Mouse (Mus musculus) limb, embryonic 13.5 days (tissue): ENCODE measurements around the gene Mmrn2. TPM values are rescaled to one million over a fixed set of nuclear protein-coding genes. Genes with fewer than 3 reads are reported as not detected.
A peak's percentile ranks its signal among the peaks of the same experiment; 100 is the strongest.
"Not testable (repeated sequence)": the region's sequence is repeated elsewhere in the genome, so short reads cannot be mapped to it uniquely, and the experiment has no call there.

ENCODE experiments used
- ATAC-seq: fragments of 200-750 bp; cut with Nextera tagmentation; 2 replicates; pipeline ENCODE4 v1.8.0; 2017; ENCODE audit warnings: low read depth, moderate number of reproducible peaks, moderate TSS enrichment; ENCODE audit not compliant: low FRiP score
- H3K27ac ChIP-seq: fragments of 300-500 bp; sonication (generic); 2 replicates; pipeline ENCODE4 v1.5.1; 2015; ENCODE audit warnings: inconsistent platforms, mild to moderate bottlenecking, moderate library complexity
- H3K27me3 ChIP-seq: fragments of 300-500 bp; sonication (generic); 2 replicates; pipeline ENCODE4 v1.6.1; 2015; ENCODE audit warnings: mild to moderate bottlenecking, inconsistent platforms
- H3K36me3 ChIP-seq: fragments of 300-500 bp; sonication (generic); 2 replicates; pipeline ENCODE4 v1.6.1; 2015; ENCODE audit warnings: inconsistent platforms, mild to moderate bottlenecking, moderate library complexity
- H3K4me1 ChIP-seq: fragments of 300-500 bp; sonication (generic); 2 replicates; pipeline ENCODE4 v1.6.1; 2015; ENCODE audit warnings: inconsistent platforms
- H3K4me2 ChIP-seq: fragments of 300-500 bp; sonication (generic); replicated peaks from 2 replicates; pipeline ENCODE4 v1.6.1; 2015; ENCODE audit warnings: inconsistent platforms, mild to moderate bottlenecking, moderate library complexity
- H3K4me3 ChIP-seq: fragments of 300-500 bp; sonication (generic); 2 replicates; pipeline ENCODE4 v1.5.1; 2015; ENCODE audit warnings: moderate library complexity, mild to moderate bottlenecking, inconsistent platforms
- H3K9ac ChIP-seq: fragments of 300-500 bp; sonication (generic); 2 replicates; pipeline ENCODE4 v1.6.1; 2015; ENCODE audit warnings: mild to moderate bottlenecking, inconsistent platforms
- H3K9me3 ChIP-seq: fragments of 300-500 bp; sonication (generic); 2 replicates; pipeline ENCODE4 v1.6.1; 2016; ENCODE audit warnings: inconsistent platforms
- WGBS: fragments of 180-500 bp; shearing (Covaris S2); methylation state at CpG from one replicate; pipeline ENCODE4 v1.1.7; 2015; 5-methylcytosine and 5-hydroxymethylcytosine counted together
- polyA plus RNA-seq: library from polyadenylated mRNA; unstranded; fragments of >200 nt; fragmentation: Nextera tagmentation; extraction: Ambion mirVana; gene quantifications from 2 replicates; pipeline ENCODE4 v1.2.1, GENCODE M21; 2015

Mmrn2 gene
- polyA plus RNA-seq, 1 experiment from 2014 or later = 8.6 TPM

DNA sequence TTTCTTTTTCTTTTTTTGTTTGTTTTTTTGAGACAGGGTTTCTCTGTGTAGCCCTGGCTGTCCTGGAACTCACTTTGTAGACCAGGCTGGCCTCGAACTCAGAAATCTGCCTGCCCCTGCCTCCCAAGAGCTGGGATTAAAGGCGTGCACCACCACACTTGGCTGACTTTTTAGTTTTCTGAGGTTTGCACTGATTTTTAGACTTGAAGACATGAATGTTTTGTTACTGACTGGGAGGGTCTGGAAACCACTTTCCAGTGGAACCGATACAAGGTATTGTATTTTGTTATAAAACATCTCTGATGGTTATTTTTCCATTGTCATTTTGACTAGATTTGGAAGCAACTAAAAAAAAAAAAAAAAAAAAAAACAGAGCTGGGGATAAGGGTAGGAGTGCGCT lies 41.7 kb downstream of the Mmrn2 start:
- 92% methylated on average over 4 of the region's 4 CpGs for WGBS

GRCm38 (mm10) chr14:34417501-34417900 lies 42.2 kb downstream of the Mmrn2 start:
- H3K27ac ChIP-seq = no peak overlapping the region
- no peaks in the 10 kb centered on the region for H3K27me3 ChIP-seq
- H3K9me3 ChIP-seq = no peaks in the 10 kb centered on the region
- 80% methylated on average over 5 of the region's 5 CpGs for WGBS
- H3K4me1 ChIP-seq = no peaks in the 10 kb centered on the region
- H3K36me3 ChIP-seq = peaks cover 81% of the 10 kb centered on the region
- no peak overlapping the region for H3K4me3 ChIP-seq
- ATAC-seq = no peak
- H3K9ac ChIP-seq = no peak overlapping the region
- no peak overlapping the region for H3K4me2 ChIP-seq

More for the DNA sequence above, 41.7 kb downstream of the Mmrn2 start:
- not testable (repeated sequence) for H3K4me3 ChIP-seq, ATAC-seq, H3K9ac ChIP-seq, H3K27ac ChIP-seq, H3K4me1 ChIP-seq, H3K27me3 ChIP-seq, H3K4me2 ChIP-seq, H3K9me3 ChIP-seq
- H3K36me3 ChIP-seq = peaks cover 81% of the 10 kb centered on the region

DNA sequence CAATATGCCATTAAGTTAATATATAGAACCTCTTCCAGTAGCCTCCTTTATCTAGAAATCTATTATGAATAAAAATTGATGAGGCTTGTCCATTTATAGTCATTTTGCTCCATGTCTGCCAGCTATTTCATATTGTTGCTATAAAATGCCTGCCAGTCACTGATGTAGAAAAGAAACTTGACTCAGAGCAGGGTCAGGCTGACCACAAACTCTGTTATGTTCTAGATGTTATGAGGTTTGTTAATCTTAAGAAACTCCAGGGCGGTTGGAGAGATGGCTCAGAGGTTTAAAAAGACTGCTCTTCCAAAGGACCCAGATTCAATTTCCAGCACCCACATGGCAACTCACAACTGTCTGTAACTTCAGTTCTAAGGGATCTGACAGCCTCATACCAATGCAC lies 45.8 kb downstream of the Mmrn2 start:
- H3K27me3 ChIP-seq = no peaks in the 10 kb centered on the region
- 95% methylated on average over 1 of the region's 1 CpGs for WGBS
- no peak overlapping the region for H3K4me2 ChIP-seq
- no peaks in the 10 kb centered on the region for H3K9me3 ChIP-seq
- no peak overlapping the region for H3K4me3 ChIP-seq
- no peaks in the 10 kb centered on the region for H3K4me1 ChIP-seq
- no peak overlapping the region for H3K27ac ChIP-seq
- H3K36me3 ChIP-seq = peaks cover 84% of the 10 kb centered on the region
- no peak for ATAC-seq
- no peak overlapping the region for H3K9ac ChIP-seq

DNA sequence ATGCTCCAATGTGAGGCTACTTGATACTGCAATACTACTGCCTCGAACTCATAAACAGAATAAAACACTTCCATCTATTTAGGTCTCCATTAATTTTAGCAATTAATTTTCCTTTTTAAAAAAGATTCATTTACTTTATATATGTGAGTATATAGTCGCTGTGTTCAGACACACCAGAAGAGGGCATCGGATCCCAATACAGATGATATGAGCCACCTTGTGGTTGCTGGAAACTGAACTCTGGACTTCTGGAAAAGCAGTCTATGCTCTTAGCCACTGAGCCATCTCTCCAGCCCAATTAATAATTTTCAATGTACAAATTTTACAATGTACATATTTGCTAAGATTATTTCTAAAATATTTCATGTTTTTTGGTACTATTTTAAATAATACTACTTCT lies 53.0 kb downstream of the Mmrn2 start:
- Histone ChIP-seq H3K27ac (no peak overlapping the region), H3K36me3 (peaks cover 82% of the 10 kb centered on the region), H3K4me3 (no peak overlapping the region), H3K4me2 (no peak overlapping the region), H3K27me3 (no peaks in the 10 kb centered on the region), H3K9ac (no peak overlapping the region), H3K4me1 (no peaks in the 10 kb centered on the region), H3K9me3 (no peaks in the 10 kb centered on the region)
- WGBS = 91% methylated on average over 3 of the region's 3 CpGs
- no peak for ATAC-seq

DNA sequence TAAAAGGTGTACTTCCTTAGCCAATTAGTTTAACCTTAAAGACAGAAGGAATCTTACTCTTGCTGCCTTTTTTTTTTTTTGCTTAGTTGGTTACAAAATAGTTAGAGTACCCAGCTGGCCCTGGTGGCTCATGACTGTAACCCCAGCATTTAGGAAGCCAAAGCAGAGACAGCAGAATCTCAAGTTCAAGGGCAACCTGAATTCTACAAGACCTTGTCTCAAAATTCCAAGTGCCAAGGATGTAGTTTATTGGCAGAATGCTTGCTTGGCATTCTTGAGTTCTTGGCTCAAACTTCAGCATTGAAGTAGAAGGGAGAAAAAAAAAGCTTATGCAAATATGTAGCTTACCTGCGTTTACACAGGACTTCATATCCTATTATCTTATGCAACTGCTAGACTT lies 53.8 kb downstream of the Mmrn2 start:
- no peaks in the 10 kb centered on the region for H3K4me1 ChIP-seq
- no peak overlapping the region for H3K9ac ChIP-seq
- WGBS = 88% methylated on average over 1 of the region's 1 CpGs
- H3K27me3 ChIP-seq = no peaks in the 10 kb centered on the region
- H3K4me2 ChIP-seq = no peak overlapping the region
- no peaks in the 10 kb centered on the region for H3K9me3 ChIP-seq
- H3K27ac ChIP-seq = no peak overlapping the region
- ATAC-seq = no peak
- H3K36me3 ChIP-seq = peaks cover 74% of the 10 kb centered on the region
- no peak overlapping the region for H3K4me3 ChIP-seq

- Histone ChIP-seq H3K9ac (no peak overlapping the region), H3K4me3 (no peak overlapping the region), H3K36me3 (peaks cover 60% of the 10 kb centered on the region), H3K27ac (no peak overlapping the region), H3K27me3 (no peaks in the 10 kb centered on the region), H3K9me3 (no peaks in the 10 kb centered on the region), H3K4me2 (no peak overlapping the region), H3K4me1 (peaks cover 8% of the 10 kb centered on the region)
- ATAC-seq = no peak
- WGBS = 92% methylated on average over 3 of the region's 3 CpGs
Observed at GRCm38 (mm10) chr14:34440526-34441066, 65.3 kb downstream of the Mmrn2 start.

GRCm38 (mm10) chr14:34442531-34442930 lies 67.3 kb downstream of the Mmrn2 start:
- WGBS = 69% methylated on average over 4 of the region's 4 CpGs
- no peak overlapping the region for H3K9ac ChIP-seq
- H3K4me1 ChIP-seq = peaks cover 13% of the 10 kb centered on the region
- no peaks in the 10 kb centered on the region for H3K9me3 ChIP-seq
- H3K27ac ChIP-seq = no peak overlapping the region
- H3K4me2 ChIP-seq = no peak overlapping the region
- ATAC-seq = peak; percentile 28; the same call in 1 of the 2 replicates
- H3K27me3 ChIP-seq = no peaks in the 10 kb centered on the region
- peaks cover 60% of the 10 kb centered on the region for H3K36me3 ChIP-seq
- H3K4me3 ChIP-seq = no peak overlapping the region

- Histone ChIP-seq H3K4me1 (peaks cover 13% of the 10 kb centered on the region), H3K27ac (peak overlapping the region; percentile 15; the same call in 1 of the 2 replicates), H3K4me2 (no peak overlapping the region), H3K27me3 (no peaks in the 10 kb centered on the region), H3K4me3 (no peak overlapping the region), H3K9ac (no peak overlapping the region), H3K9me3 (no peaks in the 10 kb centered on the region), H3K36me3 (peaks cover 55% of the 10 kb centered on the region)
- WGBS = 83% methylated on average over 5 of the region's 5 CpGs
- ATAC-seq = no peak
Observed at GRCm38 (mm10) chr14:34444368-34444767, 69.1 kb downstream of the Mmrn2 start.

DNA sequence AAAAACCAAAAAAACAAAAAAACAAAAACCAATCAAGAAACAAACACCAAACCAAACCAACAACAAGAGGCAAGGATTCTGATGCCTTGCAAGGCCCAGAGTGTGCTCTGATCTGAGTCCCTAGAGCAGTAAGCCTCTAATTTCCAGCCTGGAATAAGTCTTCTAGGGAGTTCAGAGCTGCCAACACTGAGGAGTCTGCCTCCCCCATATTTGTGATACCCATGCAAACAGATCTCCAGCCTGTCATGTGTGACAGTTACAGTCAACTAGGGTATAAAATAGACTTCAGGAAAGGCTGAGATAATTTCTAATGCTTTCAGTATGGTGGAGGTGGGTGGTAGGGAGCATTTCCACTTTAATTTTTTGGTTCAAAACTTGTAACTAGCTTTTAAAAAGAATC lies 69.7 kb downstream of the Mmrn2 start:
- no peak for ATAC-seq
- Histone ChIP-seq H3K4me1 (peaks cover 19% of the 10 kb centered on the region), H3K4me2 (no peak overlapping the region), H3K36me3 (peaks cover 50% of the 10 kb centered on the region), H3K4me3 (no peak overlapping the region), H3K27me3 (no peaks in the 10 kb centered on the region), H3K27ac (no peak overlapping the region; the same call in 1 of the 2 replicates), H3K9ac (no peak overlapping the region), H3K9me3 (no peaks in the 10 kb centered on the region)

GRCm38 (mm10) chr14:34445348-34445747 lies 70.1 kb downstream of the Mmrn2 start:
- Histone ChIP-seq H3K4me2 (no peak overlapping the region), H3K27me3 (no peaks in the 10 kb centered on the region), H3K4me1 (peaks cover 20% of the 10 kb centered on the region), H3K9me3 (no peaks in the 10 kb centered on the region), H3K4me3 (no peak overlapping the region), H3K27ac (no peak overlapping the region), H3K9ac (no peak overlapping the region), H3K36me3 (peaks cover 47% of the 10 kb centered on the region)
- WGBS = 40% methylated on average over 3 of the region's 3 CpGs
- ATAC-seq = no peak

- H3K27me3 ChIP-seq = no peaks in the 10 kb centered on the region
- H3K4me3 ChIP-seq = no peak overlapping the region
- no peak overlapping the region for H3K27ac ChIP-seq
- ATAC-seq = no peak
- no peak overlapping the region for H3K9ac ChIP-seq
- peaks cover 20% of the 10 kb centered on the region for H3K4me1 ChIP-seq
- H3K9me3 ChIP-seq = no peaks in the 10 kb centered on the region
- peaks cover 42% of the 10 kb centered on the region for H3K36me3 ChIP-seq
- H3K4me2 ChIP-seq = no peak overlapping the region
- WGBS = 93% methylated on average over 6 of the region's 6 CpGs
Observed at GRCm38 (mm10) chr14:34446624-34447023, 71.4 kb downstream of the Mmrn2 start.

GRCm38 (mm10) chr14:34447659-34448058 lies 72.4 kb downstream of the Mmrn2 start:
- Histone ChIP-seq H3K9me3 (no peaks in the 10 kb centered on the region), H3K4me1 (peaks cover 25% of the 10 kb centered on the region), H3K4me2 (no peak overlapping the region), H3K9ac (no peak overlapping the region), H3K27ac (no peak overlapping the region), H3K36me3 (peaks cover 36% of the 10 kb centered on the region), H3K27me3 (no peaks in the 10 kb centered on the region), H3K4me3 (no peak overlapping the region)
- 92% methylated on average over 4 of the region's 4 CpGs for WGBS
- ATAC-seq = no peak

GRCm38 (mm10) chr14:34448398-34448797 lies 73.1 kb downstream of the Mmrn2 start:
- H3K36me3 ChIP-seq = peaks cover 28% of the 10 kb centered on the region
- H3K27me3 ChIP-seq = no peaks in the 10 kb centered on the region
- H3K9me3 ChIP-seq = no peaks in the 10 kb centered on the region
- no peak overlapping the region for H3K9ac ChIP-seq
- peaks cover 28% of the 10 kb centered on the region for H3K4me1 ChIP-seq
- H3K4me2 ChIP-seq = no peak overlapping the region
- H3K4me3 ChIP-seq = no peak overlapping the region
- ATAC-seq = no peak
- no peak overlapping the region for H3K27ac ChIP-seq
